Mouse (Mus musculus): ENCODE measurements around the gene Slx4ip. TPM values are rescaled to one million over a fixed set of nuclear protein-coding genes. Genes with fewer than 3 reads are reported as not detected.

Gene Slx4ip
- polyA plus RNA-seq, 1 experiment from 2014 or later = 7.4 TPM

DNA sequence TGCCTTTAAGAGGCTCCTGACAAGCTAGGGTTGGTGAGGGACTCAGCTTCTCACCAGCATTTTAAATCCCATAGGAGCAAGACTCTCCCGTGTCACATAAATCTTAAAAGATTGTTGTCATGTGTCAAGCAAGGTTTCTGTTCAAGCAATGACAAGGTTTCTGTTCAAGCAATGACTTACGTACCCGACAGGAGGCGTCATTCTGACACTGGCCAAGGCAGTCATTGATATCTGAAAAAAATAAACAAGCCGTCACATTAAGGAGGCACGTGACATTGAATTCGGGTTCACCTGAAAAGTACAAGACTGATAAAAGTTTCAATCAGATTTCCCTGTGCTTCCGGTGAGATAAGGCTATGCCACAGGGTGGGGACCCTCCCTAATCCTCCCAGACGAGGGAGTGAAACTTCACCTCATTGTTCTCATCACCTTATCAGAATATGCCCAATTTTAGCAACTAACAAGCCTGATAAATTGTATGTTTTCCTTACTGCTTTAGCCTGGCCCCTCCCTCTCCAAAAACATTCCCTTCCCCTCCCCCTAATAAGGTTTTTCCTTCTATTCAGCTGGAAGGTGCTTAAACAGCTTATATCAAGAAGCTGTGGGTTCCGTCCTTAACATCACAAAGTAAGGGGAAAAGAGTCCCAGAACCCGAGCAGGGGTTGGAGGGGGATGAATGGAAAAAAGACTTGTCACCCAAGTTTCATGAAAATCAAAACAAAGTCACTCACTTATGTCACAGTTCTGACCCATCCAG lies 200.9 kb downstream of the Slx4ip start:
- no peak overlapping the region for H3K27ac ChIP-seq (replicated peaks; ENCODE audit: low read depth, low read length)
- no peak overlapping the region for H3K4me2 ChIP-seq (ENCODE audit: low read depth, low read length)
- no peak for DNase-seq (ENCODE audit: low spot score)
- no peaks in the 10 kb centered on the region for H3K36me3 ChIP-seq (replicated peaks; ENCODE audit: control insufficient read depth, insufficient read depth, low read depth, low read length)
- peaks cover 9% of the 10 kb centered on the region for H3K4me1 ChIP-seq (ENCODE audit: control insufficient read depth, insufficient read depth, low read length)
- 76% methylated on average over 11 of the region's 11 CpGs for WGBS
- H3K27me3 ChIP-seq (ENCODE audit: control insufficient read depth, insufficient read depth, low read length) = no peaks in the 10 kb centered on the region
- no peak overlapping the region for H3K9ac ChIP-seq (replicated peaks; ENCODE audit: low read length)
- no peaks in the 10 kb centered on the region for H3K9me3 ChIP-seq (replicated peaks; ENCODE audit: control insufficient read depth, low read length)
- no peak overlapping the region for H3K4me3 ChIP-seq (ENCODE audit: low read depth, low read length)
- ATAC-seq (replicated peaks; ENCODE audit: insufficient number of reproducible peaks, low FRiP score, low TSS enrichment, low read depth) = no peak

- H3K27ac ChIP-seq (replicated peaks; ENCODE audit: low read depth, low read length) = no peak overlapping the region
- no peak overlapping the region for H3K4me3 ChIP-seq (ENCODE audit: low read depth, low read length)
- ATAC-seq (replicated peaks; ENCODE audit: insufficient number of reproducible peaks, low FRiP score, low TSS enrichment, low read depth) = no peak
- no peak overlapping the region for H3K9ac ChIP-seq (replicated peaks; ENCODE audit: low read length)
- no peak overlapping the region for H3K4me2 ChIP-seq (ENCODE audit: low read depth, low read length)
- peaks cover 6% of the 10 kb centered on the region for H3K4me1 ChIP-seq (ENCODE audit: control insufficient read depth, insufficient read depth, low read length)
- no peaks in the 10 kb centered on the region for H3K27me3 ChIP-seq (ENCODE audit: control insufficient read depth, insufficient read depth, low read length)
- H3K36me3 ChIP-seq (replicated peaks; ENCODE audit: control insufficient read depth, insufficient read depth, low read depth, low read length) = no peaks in the 10 kb centered on the region
- 60% methylated on average over 10 of the region's 10 CpGs for WGBS
- DNase-seq (ENCODE audit: low spot score) = no peak
- H3K9me3 ChIP-seq (replicated peaks; ENCODE audit: control insufficient read depth, low read length) = no peaks in the 10 kb centered on the region
Observed at GRCm38 (mm10) chr2:137092523-137093297, 201.7 kb downstream of the Slx4ip start.

- Histone ChIP-seq H3K27ac (replicated peaks; ENCODE audit: low read depth, low read length) (no peak overlapping the region), H3K4me2 (ENCODE audit: low read depth, low read length) (no peak overlapping the region), H3K4me3 (ENCODE audit: low read depth, low read length) (no peak overlapping the region), H3K9ac (replicated peaks; ENCODE audit: low read length) (no peak overlapping the region), H3K36me3 (replicated peaks; ENCODE audit: control insufficient read depth, insufficient read depth, low read depth, low read length) (no peaks in the 10 kb centered on the region), H3K27me3 (ENCODE audit: control insufficient read depth, insufficient read depth, low read length) (no peaks in the 10 kb centered on the region), H3K9me3 (replicated peaks; ENCODE audit: control insufficient read depth, low read length) (no peaks in the 10 kb centered on the region), H3K4me1 (ENCODE audit: control insufficient read depth, insufficient read depth, low read length) (peaks cover under 1% of the 10 kb centered on the region)
- DNase-seq (ENCODE audit: low spot score) (no peak), ATAC-seq (replicated peaks; ENCODE audit: insufficient number of reproducible peaks, low FRiP score, low TSS enrichment, low read depth) (no peak)
- WGBS = 64% methylated on average over 7 of the region's 7 CpGs
Observed at GRCm38 (mm10) chr2:137093298-137093630, 202.2 kb downstream of the Slx4ip start.

DNA sequence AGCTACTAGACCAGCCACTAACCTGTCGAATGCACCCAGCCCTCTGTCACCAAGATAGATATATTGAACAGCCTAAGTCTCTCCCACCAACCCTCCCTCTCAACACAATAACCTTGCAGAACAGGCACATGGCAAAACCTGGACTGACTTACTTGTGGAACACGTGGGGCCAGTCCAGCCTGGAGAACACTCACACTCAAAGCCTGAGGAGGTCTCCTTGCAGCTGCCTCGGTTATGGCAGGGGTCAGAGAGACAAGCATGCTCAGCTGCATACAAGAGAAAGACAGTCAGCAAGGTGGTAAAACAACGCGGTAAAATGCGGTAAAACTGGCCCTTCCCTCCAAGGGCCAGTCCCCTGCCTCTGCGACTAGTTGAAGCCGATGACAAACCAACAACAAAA lies 203.3 kb downstream of the Slx4ip start:
- Histone ChIP-seq H3K4me1 (ENCODE audit: control insufficient read depth, insufficient read depth, low read length) (no peaks in the 10 kb centered on the region; the same call in 1 of the 2 replicates), H3K4me2 (ENCODE audit: low read depth, low read length) (no peak overlapping the region), H3K27me3 (ENCODE audit: control insufficient read depth, insufficient read depth, low read length) (no peaks in the 10 kb centered on the region), H3K27ac (replicated peaks; ENCODE audit: low read depth, low read length) (no peak overlapping the region), H3K9ac (replicated peaks; ENCODE audit: low read length) (no peak overlapping the region), H3K9me3 (replicated peaks; ENCODE audit: control insufficient read depth, low read length) (no peaks in the 10 kb centered on the region), H3K4me3 (ENCODE audit: low read depth, low read length) (no peak overlapping the region), H3K36me3 (replicated peaks; ENCODE audit: control insufficient read depth, insufficient read depth, low read depth, low read length) (no peaks in the 10 kb centered on the region)
- DNase-seq (ENCODE audit: low spot score) = no peak
- WGBS = 55% methylated on average over 8 of the region's 8 CpGs
- no peak for ATAC-seq (replicated peaks; ENCODE audit: insufficient number of reproducible peaks, low FRiP score, low TSS enrichment, low read depth)

- DNase-seq (ENCODE audit: low spot score) = no peak
- no peaks in the 10 kb centered on the region for H3K27me3 ChIP-seq (ENCODE audit: control insufficient read depth, insufficient read depth, low read length)
- H3K36me3 ChIP-seq (replicated peaks; ENCODE audit: control insufficient read depth, insufficient read depth, low read depth, low read length) = no peaks in the 10 kb centered on the region
- no peaks in the 10 kb centered on the region for H3K9me3 ChIP-seq (replicated peaks; ENCODE audit: control insufficient read depth, low read length)
- no peak overlapping the region for H3K27ac ChIP-seq (replicated peaks; ENCODE audit: low read depth, low read length)
- no peak overlapping the region for H3K4me3 ChIP-seq (ENCODE audit: low read depth, low read length)
- 0 out of 2 replicates have a peak, but pooled peaks have one; percentile 39 for ATAC-seq (replicated peaks; ENCODE audit: insufficient number of reproducible peaks, low FRiP score, low TSS enrichment, low read depth)
- 0% methylated on average over 1 of the region's 5 CpGs for WGBS
- H3K4me1 ChIP-seq (ENCODE audit: control insufficient read depth, insufficient read depth, low read length) = no peaks in the 10 kb centered on the region; the same call in none of the 2 replicates
- no peak overlapping the region for H3K4me2 ChIP-seq (ENCODE audit: low read depth, low read length)
- no peak overlapping the region for H3K9ac ChIP-seq (replicated peaks; ENCODE audit: low read length)
Observed at GRCm38 (mm10) chr2:137096981-137097460, 206.0 kb downstream of the Slx4ip start.

DNA sequence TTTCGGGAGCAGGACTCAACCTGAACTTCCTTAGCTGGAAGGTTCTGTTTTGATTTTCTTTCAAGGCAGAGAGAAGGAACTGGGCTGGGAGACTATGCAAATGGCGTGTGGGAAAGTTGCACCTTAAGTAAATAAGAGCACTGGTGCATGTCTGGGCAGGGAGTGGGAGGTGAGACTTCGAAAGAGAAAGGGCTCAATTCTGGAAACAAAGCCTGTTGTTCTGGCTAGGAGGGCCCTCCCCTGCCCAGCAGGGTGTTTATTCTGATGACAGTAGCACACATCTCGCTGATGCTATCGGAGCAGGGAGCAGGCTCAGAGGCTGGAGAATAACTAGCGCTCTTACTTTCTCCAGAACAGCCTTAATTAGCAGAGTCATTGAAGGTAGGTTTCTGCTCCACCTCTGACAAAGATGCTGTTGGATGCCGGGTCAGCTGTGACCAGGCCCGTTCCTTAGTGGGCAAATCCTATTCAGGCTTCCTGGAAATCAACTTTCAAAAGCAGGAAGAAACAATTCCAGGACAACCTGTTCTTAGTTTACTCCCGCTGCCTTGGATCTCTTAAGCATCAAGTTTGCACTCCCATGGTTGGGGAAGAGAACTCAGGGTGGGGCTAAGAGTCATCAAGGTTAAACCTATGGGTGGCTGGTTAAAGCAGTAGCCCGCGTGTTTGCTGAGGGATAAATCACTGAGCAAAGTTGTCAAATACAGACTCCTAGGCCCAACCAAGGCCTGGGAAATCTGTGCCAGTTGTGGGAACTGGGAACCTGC lies 207.4 kb downstream of the Slx4ip start:
- Histone ChIP-seq H3K4me3 (ENCODE audit: low read depth, low read length) (no peak overlapping the region), H3K4me2 (ENCODE audit: low read depth, low read length) (no peak overlapping the region), H3K27me3 (ENCODE audit: control insufficient read depth, insufficient read depth, low read length) (no peaks in the 10 kb centered on the region), H3K9ac (replicated peaks; ENCODE audit: low read length) (no peak overlapping the region), H3K4me1 (ENCODE audit: control insufficient read depth, insufficient read depth, low read length) (no peaks in the 10 kb centered on the region; the same call in none of the 2 replicates), H3K9me3 (replicated peaks; ENCODE audit: control insufficient read depth, low read length) (no peaks in the 10 kb centered on the region), H3K27ac (replicated peaks; ENCODE audit: low read depth, low read length) (no peak overlapping the region), H3K36me3 (replicated peaks; ENCODE audit: control insufficient read depth, insufficient read depth, low read depth, low read length) (no peaks in the 10 kb centered on the region; the same call in 1 of the 2 replicates)
- WGBS = 35% methylated on average over 11 of the region's 11 CpGs
- ATAC-seq (replicated peaks; ENCODE audit: insufficient number of reproducible peaks, low FRiP score, low TSS enrichment, low read depth) (no peak), DNase-seq (ENCODE audit: low spot score) (no peak)

DNA sequence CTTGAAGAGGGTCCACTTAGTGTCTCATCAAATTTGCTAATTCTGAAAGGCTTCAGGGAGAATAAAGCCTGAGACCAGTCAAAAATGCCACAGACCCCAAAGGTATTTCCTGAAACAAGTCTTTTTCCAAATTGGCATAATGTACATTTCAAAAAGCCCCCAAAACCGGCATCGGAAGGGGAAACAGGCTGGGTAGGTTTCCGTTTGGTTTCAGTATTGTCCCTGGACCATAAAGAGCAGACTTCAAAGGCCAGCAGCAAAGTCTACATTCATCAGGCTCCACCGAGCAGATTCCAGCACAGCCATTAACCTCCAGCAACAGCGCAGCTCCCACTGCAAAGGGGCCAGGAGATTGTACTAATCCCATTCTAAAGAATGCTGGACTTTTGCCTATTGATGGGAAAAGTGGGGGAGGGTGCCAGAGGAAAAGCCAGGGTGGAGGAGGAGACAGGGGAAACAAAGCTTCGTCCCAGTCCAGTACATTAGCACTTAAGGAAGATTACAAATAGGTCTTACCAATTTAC lies 208.3 kb downstream of the Slx4ip start:
- H3K4me1 ChIP-seq (ENCODE audit: control insufficient read depth, insufficient read depth, low read length) = no peaks in the 10 kb centered on the region; the same call in none of the 2 replicates
- no peak for ATAC-seq (replicated peaks; ENCODE audit: insufficient number of reproducible peaks, low FRiP score, low TSS enrichment, low read depth)
- 16% methylated on average over 6 of the region's 6 CpGs for WGBS
- no peak overlapping the region for H3K9ac ChIP-seq (replicated peaks; ENCODE audit: low read length)
- no peaks in the 10 kb centered on the region for H3K27me3 ChIP-seq (ENCODE audit: control insufficient read depth, insufficient read depth, low read length)
- DNase-seq (ENCODE audit: low spot score) = peak; percentile 39
- H3K9me3 ChIP-seq (replicated peaks; ENCODE audit: control insufficient read depth, low read length) = no peaks in the 10 kb centered on the region
- H3K27ac ChIP-seq (replicated peaks; ENCODE audit: low read depth, low read length) = no peak overlapping the region
- H3K4me3 ChIP-seq (ENCODE audit: low read depth, low read length) = no peak overlapping the region
- H3K36me3 ChIP-seq (replicated peaks; ENCODE audit: control insufficient read depth, insufficient read depth, low read depth, low read length) = no peaks in the 10 kb centered on the region; the same call in 1 of the 2 replicates
- no peak overlapping the region; the same call in 1 of the 2 replicates for H3K4me2 ChIP-seq (ENCODE audit: low read depth, low read length)
